Mouse (Mus musculus) myocyte (in vitro differentiated cells): Measurements from ENCODE around the gene Lman2. TPM values are rescaled to one million over a fixed set of nuclear protein-coding genes. Genes with fewer than 3 reads are reported as not detected.

Experiments used
- H3K27me3 ChIP-seq: one replicate; pipeline ENCODE4 v1.6.1; 2011; ENCODE audit not compliant: control insufficient read depth, insufficient read depth, insufficient read length
- H3K36me3 ChIP-seq: one replicate; pipeline ENCODE4 v1.6.1; 2011; ENCODE audit not compliant: control insufficient read depth, insufficient read depth
- H3K4me2 ChIP-seq: one replicate; pipeline ENCODE4 v1.6.1; 2011; ENCODE audit warnings: low read depth, control low read depth
- H3K4me3 ChIP-seq: one replicate; pipeline ENCODE4 v1.5.1; 2011; ENCODE audit warnings: mild to moderate bottlenecking, control low read depth, moderate library complexity
- H3K79me2 ChIP-seq: one replicate; pipeline ENCODE4 v1.6.1; 2011; ENCODE audit not compliant: control insufficient read depth, insufficient read depth
- H3ac ChIP-seq: one replicate; pipeline ENCODE4 v1.6.1; 2011; ENCODE audit not compliant: control insufficient read depth, insufficient read length
- CEBPB ChIP-seq: IDR thresholded peaks from 2 replicates; pipeline ENCODE4 v1.6.1; 2011; ENCODE audit warnings: mild to moderate bottlenecking, moderate library complexity; ENCODE audit not compliant: poor library complexity, insufficient read depth, severe bottlenecking
- E2F4 ChIP-seq: IDR thresholded peaks from one replicate; pipeline ENCODE4 v1.6.1; 2011; ENCODE audit warnings: mild to moderate bottlenecking, control low read depth, moderate library complexity; ENCODE audit not compliant: insufficient read depth
- MAX ChIP-seq: IDR thresholded peaks from one replicate; pipeline ENCODE4 v1.6.1; 2011; ENCODE audit warnings: low read depth, mild to moderate bottlenecking, control low read depth
- MYOD1 ChIP-seq, 3 experiments: IDR thresholded peaks; one replicate each; pipeline ENCODE4 v1.6.1; 2011; ENCODE audit warnings: control low read depth in 2 of 3, low read depth in 2 of 3, mild to moderate bottlenecking in 2 of 3, moderate library complexity in 1 of 3; ENCODE audit not compliant: insufficient read length in 2 of 3, control insufficient read depth in 1 of 3
- MYOG ChIP-seq, 3 experiments: IDR thresholded peaks; one replicate each; pipeline ENCODE4 v1.6.1; 2011; ENCODE audit warnings: control low read depth in 2 of 3, low read depth in 2 of 3, mild to moderate bottlenecking in 2 of 3; ENCODE audit not compliant: insufficient read length in 2 of 3, control insufficient read depth in 1 of 3, insufficient read depth in 1 of 3
- POLR2A ChIP-seq: IDR thresholded peaks from one replicate; pipeline ENCODE4 v1.6.1; 2011; ENCODE audit warnings: low read depth, mild to moderate bottlenecking, control low read depth, moderate library complexity; ENCODE audit not compliant: insufficient read length
- POLR2AphosphoS2 ChIP-seq: IDR thresholded peaks from one replicate; pipeline ENCODE4 v1.6.1; 2011; ENCODE audit warnings: low read depth, control low read depth; ENCODE audit not compliant: insufficient read length
- REST ChIP-seq: IDR thresholded peaks from one replicate; pipeline ENCODE4 v1.6.1; 2011; ENCODE audit warnings: mild to moderate bottlenecking, control low read depth, moderate library complexity; ENCODE audit not compliant: insufficient read depth, insufficient read length
- SRF ChIP-seq: IDR thresholded peaks from one replicate; pipeline ENCODE4 v1.6.1; 2011; ENCODE audit warnings: low read depth; ENCODE audit not compliant: control insufficient read depth, insufficient read length
- TCF12 ChIP-seq: IDR thresholded peaks from one replicate; pipeline ENCODE4 v1.6.1; 2011; ENCODE audit warnings: mild to moderate bottlenecking, control low read depth; ENCODE audit not compliant: poor library complexity, insufficient read depth, severe bottlenecking
- TCF3 ChIP-seq: IDR thresholded peaks from one replicate; pipeline ENCODE4 v1.6.1; 2011; ENCODE audit warnings: low read depth, control low read depth; ENCODE audit not compliant: insufficient read length
- USF1 ChIP-seq: IDR thresholded peaks from one replicate; pipeline ENCODE4 v1.6.1; 2011; ENCODE audit warnings: low read depth, mild to moderate bottlenecking, control low read depth, moderate library complexity
- polyA plus RNA-seq: library from polyadenylated mRNA; unstranded; fragments of >200 nt; fragmentation: generic; extraction: Trizol; gene quantifications from one replicate; pipeline ENCODE4 v1.2.1, GENCODE M21; 2012; ENCODE audit warnings: missing spikeins

The Lman2 gene
- polyA plus RNA-seq, 1 experiment = 84.7 TPM

DNA sequence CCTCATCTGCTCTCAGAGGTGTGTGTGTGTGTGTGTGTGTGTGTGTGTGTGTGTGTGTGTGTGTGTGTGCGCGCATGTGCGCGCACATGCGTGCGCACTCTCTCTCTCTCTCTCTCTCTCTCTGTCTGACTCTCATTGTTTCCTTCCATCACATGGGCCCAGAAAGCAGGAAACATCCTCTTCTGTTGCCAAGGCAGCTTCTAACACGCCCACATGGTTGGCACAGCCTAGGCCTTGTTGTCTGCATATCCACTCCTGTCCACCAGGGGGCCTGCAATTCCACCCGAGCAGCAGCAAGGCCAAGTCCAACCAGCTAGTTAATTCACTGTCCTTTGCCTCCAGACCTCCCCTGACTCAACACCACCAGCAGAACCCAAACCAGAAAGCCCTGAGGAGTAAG is 35.0 kb downstream of the Lman2 start:
- peak; percentile 43 for TF ChIP-seq POLR2AphosphoS2
- peak; percentile 17 for TF ChIP-seq POLR2A
- TF ChIP-seq MAX = no peak
- H3K27me3 ChIP-seq = no peaks in the 10 kb centered on the region
- H3K4me3 ChIP-seq = peak overlapping the region; percentile 36
- no peak overlapping the region for H3ac ChIP-seq
- H3K36me3 ChIP-seq = peaks cover 3% of the 10 kb centered on the region
- H3K79me2 ChIP-seq = peaks cover 27% of the 10 kb centered on the region
- H3K4me2 ChIP-seq = peak overlapping the region; percentile 69

GRCm38 (mm10) chr13:55327169-55327568 is 35.4 kb downstream of the Lman2 start:
- peaks cover 3% of the 10 kb centered on the region for H3K36me3 ChIP-seq
- TF ChIP-seq TCF12 = no peak
- TF ChIP-seq POLR2AphosphoS2 = peak; percentile 74

GRCm38 (mm10) chr13:55325596-55325995 is 37.0 kb downstream of the Lman2 start:
- H3ac ChIP-seq = no peak overlapping the region
- H3K4me2 ChIP-seq = no peak overlapping the region
- H3K36me3 ChIP-seq = peaks cover 3% of the 10 kb centered on the region
- H3K4me3 ChIP-seq = no peak overlapping the region
- H3K27me3 ChIP-seq = no peaks in the 10 kb centered on the region
- TF ChIP-seq POLR2A (peak; percentile 12), CEBPB (no peak), POLR2AphosphoS2 (peak; percentile 51), USF1 (no peak)
- H3K79me2 ChIP-seq = peaks cover 46% of the 10 kb centered on the region

More at GRCm38 (mm10) chr13:55327169-55327568, 35.4 kb downstream of the Lman2 start:
- H3K4me2 ChIP-seq = peak overlapping the region; percentile 29
- no peak overlapping the region for H3K4me3 ChIP-seq
- H3ac ChIP-seq = no peak overlapping the region
- peaks cover 31% of the 10 kb centered on the region for H3K79me2 ChIP-seq
- no peaks in the 10 kb centered on the region for H3K27me3 ChIP-seq

- TF ChIP-seq E2F4 = no peak
- no peak for TF ChIP-seq TCF3
- no peak for TF ChIP-seq MAX
- TF ChIP-seq SRF = no peak
- no peak for TF ChIP-seq MYOD1 (IDR thresholded peaks at IDR 0.05; ENCODE audit: control insufficient read depth in 1 of 3, insufficient read length in 2 of 3, low read depth in 2 of 3)
- no peak for TF ChIP-seq CEBPB
- no peak for TF ChIP-seq REST
- no peak for TF ChIP-seq TCF12
- no peak for TF ChIP-seq MYOG (IDR thresholded peaks at IDR 0.05; ENCODE audit: control insufficient read depth in 1 of 3, insufficient read depth in 1 of 3, insufficient read length in 2 of 3, low read depth in 2 of 3)
- TF ChIP-seq POLR2AphosphoS2 = no peak
- Histone ChIP-seq H3K36me3 (peaks cover 8% of the 10 kb centered on the region), H3K4me3 (peak overlapping the region; percentile 91), H3ac (peak overlapping the region; percentile 86), H3K4me2 (peak overlapping the region; percentile 91), H3K27me3 (no peaks in the 10 kb centered on the region), H3K79me2 (peaks cover 44% of the 10 kb centered on the region)
Measured at GRCm38 (mm10) chr13:55322130-55322825, 40.3 kb downstream of the Lman2 start.

- peak; percentile 89 for TF ChIP-seq POLR2AphosphoS2
- no peak for TF ChIP-seq TCF12
- TF ChIP-seq MYOD1 (IDR thresholded peaks at IDR 0.05; ENCODE audit: control insufficient read depth in 1 of 3, insufficient read length in 2 of 3, low read depth in 2 of 3) = peak in 1 of 3 experiments; percentile 9
- peak; percentile 96 for TF ChIP-seq POLR2A
- no peak for TF ChIP-seq REST
- peak; percentile 96 for TF ChIP-seq USF1
- Histone ChIP-seq H3K4me3 (peak within 1 kb of the TSS; percentile 91), H3K79me2 (peaks cover 44% of the 10 kb centered on the region), H3K36me3 (peaks cover 8% of the 10 kb centered on the region), H3K4me2 (peak within 1 kb of the TSS; percentile 91), H3K27me3 (no peaks in the 10 kb centered on the region), H3ac (peak within 1 kb of the TSS; percentile 86)
Measured at GRCm38 (mm10) chr13:55321434-55322129, 41.0 kb downstream of the Lman2 start, which contains the start of gene Rab24. Rab24 (minus strand) TSS chr13:55321946.
